Comparison of ENCODE assay signal across 9 mouse cellular contexts in the genomic region with DNA sequence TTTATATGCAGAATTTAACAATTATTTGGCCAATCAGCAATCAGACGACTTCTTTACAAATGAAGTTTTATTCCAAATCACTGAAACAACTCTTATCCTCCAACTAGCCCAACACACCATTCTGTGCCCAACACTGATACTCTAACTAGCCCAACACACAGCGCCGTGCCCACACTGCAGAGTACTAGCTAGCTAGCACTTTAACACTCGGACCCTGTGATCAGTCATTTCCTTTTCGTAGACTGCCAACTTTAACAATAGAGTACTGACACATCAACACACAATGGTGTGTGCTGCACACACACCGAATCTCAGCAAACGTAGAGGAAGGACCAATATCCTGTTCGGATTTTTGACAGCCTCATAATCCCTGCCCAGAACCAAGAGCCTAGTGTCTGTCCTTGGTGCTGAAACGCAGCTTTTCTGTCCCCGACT. TPM values are rescaled to one million over a fixed set of nuclear protein-coding genes. Genes with fewer than 3 reads are reported as not detected.
A peak's percentile ranks its signal among the peaks of the same experiment; 100 is the strongest.
DNase-seq lines count a peak whose midpoint lies in the region; ATAC-seq lines count a peak whose summit lies in the region.
"Had no signal": no experiment of that assay in that cellular context is flagged by ENCODE, and none has a peak within 500 bp of the region (broad histone marks: within the 10 kb centered on the region; RNA-seq: fewer than 3 reads in every experiment).

No protein-coding gene starts in this region.

- H3K27me3 ChIP-seq in hindbrain, embryonic 10.5 days (ENCODE audit: insufficient read depth, poor library complexity, severe bottlenecking), result peaks cover 27% of the 10 kb centered on the region; the same call in 1 of the 2 replicates
- H3K27me3 ChIP-seq in neural tube, embryonic 14.5 days (ENCODE audit: control insufficient read depth, insufficient read depth, low read length), result no peaks in the 10 kb centered on the region

- H3K9ac ChIP-seq in neural tube, embryonic 14.5 days (replicated peaks; ENCODE audit: low read depth, low read length), result peak overlapping the region; percentile 94

- H3K27ac ChIP-seq in hindbrain, embryonic 10.5 days, result peak overlapping the region; percentile 94
- peak overlapping the region; percentile 97 for H3K27ac ChIP-seq in neural tube, embryonic 14.5 days (ENCODE audit: low read depth, low read length)

- H3K4me1 ChIP-seq in hindbrain, embryonic 10.5 days (replicated peaks), result peaks cover 35% of the 10 kb centered on the region; the same call in 1 of the 2 replicates
- peaks cover 17% of the 10 kb centered on the region for H3K4me1 ChIP-seq in neural tube, embryonic 14.5 days (ENCODE audit: control insufficient read depth, insufficient read depth, low read length)

- no peak for DNase-seq in cerebellum, adult 8-10 months
- peak; percentile 33 to 52 for DNase-seq in right cerebral cortex, postnatal 10 days (ENCODE audit: low spot score in 2 of 2)
- DNase-seq in right cerebral cortex, postnatal 36 days (ENCODE audit: low spot score in 2 of 2), result no peak
- no peak for DNase-seq in hindbrain, embryonic 10.5 days (ENCODE audit: low spot score)
- DNase-seq in liver, result peak; percentile 23
- no peak for DNase-seq in spleen, postnatal 36 days (ENCODE audit: low spot score in 2 of 2)

- 17% methylated on average over 10 of the region's 10 CpGs for WGBS in hindbrain, embryonic 10.5 days
- WGBS in neural tube, embryonic 14.5 days, result 4% methylated on average over 10 of the region's 10 CpGs

- H3K9me3 ChIP-seq in hindbrain, embryonic 10.5 days, result no peaks in the 10 kb centered on the region
- H3K9me3 ChIP-seq in neural tube, embryonic 14.5 days (ENCODE audit: control insufficient read depth, low read length), result no peaks in the 10 kb centered on the region

- 0 out of 2 replicates have a peak, but pooled peaks have one; percentile 6 for ATAC-seq in cerebellum, adult (ENCODE audit: insufficient number of reproducible peaks, low FRiP score, low TSS enrichment)
- ATAC-seq in neural tube, embryonic 14.5 days (ENCODE audit: low read depth), result no peak

- H3K36me3 ChIP-seq in hindbrain, embryonic 10.5 days, result no peaks in the 10 kb centered on the region
- H3K36me3 ChIP-seq in neural tube, embryonic 14.5 days (ENCODE audit: control insufficient read depth, insufficient read depth, low read length), result no peaks in the 10 kb centered on the region

- H3K4me2 ChIP-seq in neural tube, embryonic 14.5 days (ENCODE audit: low read depth, low read length), result peak overlapping the region; percentile 86

- H3K4me3 ChIP-seq in hindbrain, embryonic 10.5 days, result peak overlapping the region; percentile 71
- H3K4me3 ChIP-seq in neural tube, embryonic 14.5 days (ENCODE audit: low read depth, low read length), result peak overlapping the region; percentile 85

RNA-seq across cellular contexts. Expression of gene Phyhipl, which starts 57.7 kb away (rescaled TPM):
- 44.1 and 111 TPM in 2 replicates for polyA plus RNA-seq in hindbrain, embryonic 10.5 days (2016; fragmentation: Nextera tagmentation; extraction: Ambion mirVana)
- polyA plus RNA-seq in neural tube, embryonic 14.5 days (2014; fragmentation: Nextera tagmentation; extraction: Ambion mirVana), result 299 and 355 TPM in 2 replicates
- polyA plus RNA-seq: small intestine, adult 2 months had no signal

Comparison
In these comparisons a context has a peak if more than half of its experiments do, and no peak if none do; other contexts are left out.
1. DNase-seq: peak in right cerebral cortex, postnatal 10 days (2 of 2) and liver (single experiment); none in cerebellum, adult 8-10 months (single experiment), right cerebral cortex, postnatal 36 days (0 of 2), hindbrain, embryonic 10.5 days (single experiment) and spleen, postnatal 36 days (0 of 2).